Mouse (Mus musculus): ENCODE data around the gene Rrp36. TPM values are rescaled to one million over a fixed set of nuclear protein-coding genes. Genes with fewer than 3 reads are reported as not detected.

The Rrp36 gene
- polyA plus RNA-seq, 1 experiment from 2014 or later, result 44.7 TPM

DNA sequence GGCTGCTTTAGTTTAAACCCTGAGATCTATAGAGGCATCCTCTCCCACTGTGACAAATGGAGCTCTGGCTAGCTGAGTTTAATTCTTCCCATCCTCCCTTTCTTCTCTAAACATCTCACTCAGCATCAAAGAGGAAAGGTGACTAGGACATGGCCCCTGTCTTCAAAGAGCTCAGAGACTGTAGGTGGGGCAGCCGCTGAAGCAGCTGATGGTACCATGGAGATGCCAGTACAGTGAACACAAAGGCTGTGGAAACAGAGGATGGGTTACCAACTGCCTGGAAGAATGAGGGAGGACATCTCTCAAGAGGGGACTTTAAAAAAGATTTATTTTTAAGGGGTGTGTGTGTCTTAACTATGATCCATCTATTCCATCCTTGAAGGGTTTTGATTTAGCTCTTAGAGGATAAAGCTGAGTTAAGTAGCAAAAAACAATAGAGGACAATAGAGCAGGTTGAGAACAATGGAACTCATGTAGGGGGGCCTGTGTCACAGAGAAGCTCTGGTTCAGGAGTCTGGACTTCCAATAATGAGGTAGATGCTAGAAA, 20.4 kb upstream of the Rrp36 start:
- DNase-seq (ENCODE audit: low spot score) (no peak), ATAC-seq (ENCODE audit: low FRiP score) (no peak)
- Histone ChIP-seq H3K27me3 (ENCODE audit: control insufficient read depth, insufficient read depth, low read length) (no peaks in the 10 kb centered on the region), H3K9ac (no peak overlapping the region), H3K4me2 (replicated peaks) (no peak overlapping the region), H3K36me3 (replicated peaks; ENCODE audit: control insufficient read depth, insufficient read depth) (peaks cover 31% of the 10 kb centered on the region; the same call in 1 of the 2 replicates), H3K4me1 (replicated peaks; ENCODE audit: control insufficient read depth, insufficient read depth, low read length) (no peaks in the 10 kb centered on the region), H3K27ac (no peak overlapping the region), H3K4me3 (replicated peaks; ENCODE audit: low read length) (no peak overlapping the region), H3K9me3 (ENCODE audit: control insufficient read depth, low read length) (no peaks in the 10 kb centered on the region)
- 82% methylated on average over 1 of the region's 1 CpGs for WGBS

DNA sequence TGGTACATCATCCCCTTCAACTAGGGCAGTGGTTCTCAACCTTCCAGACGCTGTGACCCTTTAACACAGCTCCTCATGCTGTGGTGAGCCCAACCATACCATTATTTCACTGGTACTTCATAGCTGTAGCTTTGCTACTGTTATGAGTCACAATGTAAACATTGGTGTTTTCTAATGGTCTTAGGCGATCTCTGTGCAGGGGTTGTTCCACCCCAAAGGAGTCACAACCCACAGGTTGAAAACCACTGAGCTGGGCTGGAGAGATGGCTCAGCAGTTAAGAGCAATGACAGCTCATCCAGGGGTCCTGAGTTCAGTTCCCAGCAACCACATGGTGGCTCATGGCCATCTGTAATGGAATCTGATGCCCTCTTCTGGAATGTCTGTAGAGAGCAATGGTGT, 17.2 kb upstream of the Rrp36 start:
- no peaks in the 10 kb centered on the region for H3K27me3 ChIP-seq (ENCODE audit: control insufficient read depth, insufficient read depth, low read length)
- H3K4me3 ChIP-seq (replicated peaks; ENCODE audit: low read length), result no peak overlapping the region
- no peak overlapping the region for H3K4me2 ChIP-seq (replicated peaks)
- no peak overlapping the region for H3K9ac ChIP-seq
- 90% methylated on average over 2 of the region's 2 CpGs for WGBS
- H3K9me3 ChIP-seq (ENCODE audit: control insufficient read depth, low read length), result no peaks in the 10 kb centered on the region
- no peak overlapping the region for H3K27ac ChIP-seq
- no peak for DNase-seq (ENCODE audit: low spot score)
- H3K36me3 ChIP-seq (replicated peaks; ENCODE audit: control insufficient read depth, insufficient read depth), result peaks cover 28% of the 10 kb centered on the region
- ATAC-seq (ENCODE audit: low FRiP score), result no peak
- H3K4me1 ChIP-seq (replicated peaks; ENCODE audit: control insufficient read depth, insufficient read depth, low read length), result no peaks in the 10 kb centered on the region

DNA sequence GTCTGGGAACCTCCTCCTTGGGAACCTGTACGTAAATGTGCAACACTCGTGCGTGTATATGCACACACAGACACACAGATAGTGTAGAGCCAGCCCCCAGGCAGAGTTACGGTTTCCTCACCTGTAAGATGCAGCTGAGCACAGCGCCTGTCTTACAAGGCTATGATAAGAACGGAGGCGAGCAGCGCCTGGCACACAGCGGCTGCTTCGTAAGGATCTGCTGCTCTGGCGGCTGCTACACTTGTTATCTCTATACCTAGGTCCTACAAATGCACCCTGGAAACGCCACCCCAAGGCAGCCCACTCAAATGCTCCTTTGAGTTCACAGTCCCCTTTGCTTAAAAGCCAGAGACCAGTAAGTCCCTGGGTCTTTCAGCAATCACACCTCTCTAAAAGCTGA, 16.5 kb upstream of the Rrp36 start:
- H3K4me2 ChIP-seq (replicated peaks), result no peak overlapping the region
- H3K4me1 ChIP-seq (replicated peaks; ENCODE audit: control insufficient read depth, insufficient read depth, low read length), result no peaks in the 10 kb centered on the region
- H3K4me3 ChIP-seq (replicated peaks; ENCODE audit: low read length), result no peak overlapping the region
- 96% methylated on average over 12 of the region's 12 CpGs for WGBS
- H3K9me3 ChIP-seq (ENCODE audit: control insufficient read depth, low read length), result no peaks in the 10 kb centered on the region
- no peaks in the 10 kb centered on the region for H3K27me3 ChIP-seq (ENCODE audit: control insufficient read depth, insufficient read depth, low read length)
- H3K9ac ChIP-seq, result no peak overlapping the region
- H3K27ac ChIP-seq, result no peak overlapping the region
- ATAC-seq (ENCODE audit: low FRiP score) (no peak), DNase-seq (ENCODE audit: low spot score) (no peak)
- H3K36me3 ChIP-seq (replicated peaks; ENCODE audit: control insufficient read depth, insufficient read depth), result peaks cover 31% of the 10 kb centered on the region

DNA sequence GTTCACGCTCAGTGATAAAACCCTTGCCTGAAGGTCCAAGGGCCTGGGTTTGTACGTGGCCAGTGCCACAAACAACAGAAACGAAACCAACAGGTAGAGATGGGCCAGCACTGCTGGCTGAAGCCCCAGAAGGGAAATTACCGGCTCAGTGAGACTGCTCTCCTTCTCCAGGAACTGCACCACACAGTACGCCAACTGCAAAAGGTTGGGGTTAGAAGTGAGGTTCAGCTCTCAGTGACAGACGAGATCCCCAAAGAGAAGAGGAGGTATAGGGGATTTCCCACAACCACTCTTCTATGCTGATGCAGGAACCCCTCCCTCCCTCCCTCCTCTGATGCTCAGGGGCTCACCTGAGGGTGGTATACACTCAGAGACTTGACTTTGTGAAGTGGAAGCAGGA, 11.8 kb upstream of the Rrp36 start:
- Histone ChIP-seq H3K4me2 (replicated peaks) (no peak overlapping the region), H3K4me3 (replicated peaks; ENCODE audit: low read length) (no peak overlapping the region), H3K27me3 (ENCODE audit: control insufficient read depth, insufficient read depth, low read length) (no peaks in the 10 kb centered on the region), H3K9me3 (ENCODE audit: control insufficient read depth, low read length) (no peaks in the 10 kb centered on the region), H3K36me3 (replicated peaks; ENCODE audit: control insufficient read depth, insufficient read depth) (peaks cover 53% of the 10 kb centered on the region), H3K9ac (no peak overlapping the region), H3K27ac (no peak overlapping the region), H3K4me1 (replicated peaks; ENCODE audit: control insufficient read depth, insufficient read depth, low read length) (peaks cover 8% of the 10 kb centered on the region; the same call in 1 of the 2 replicates)
- 93% methylated on average over 6 of the region's 6 CpGs for WGBS
- ATAC-seq (ENCODE audit: low FRiP score) (no peak), DNase-seq (ENCODE audit: low spot score) (no peak)

DNA sequence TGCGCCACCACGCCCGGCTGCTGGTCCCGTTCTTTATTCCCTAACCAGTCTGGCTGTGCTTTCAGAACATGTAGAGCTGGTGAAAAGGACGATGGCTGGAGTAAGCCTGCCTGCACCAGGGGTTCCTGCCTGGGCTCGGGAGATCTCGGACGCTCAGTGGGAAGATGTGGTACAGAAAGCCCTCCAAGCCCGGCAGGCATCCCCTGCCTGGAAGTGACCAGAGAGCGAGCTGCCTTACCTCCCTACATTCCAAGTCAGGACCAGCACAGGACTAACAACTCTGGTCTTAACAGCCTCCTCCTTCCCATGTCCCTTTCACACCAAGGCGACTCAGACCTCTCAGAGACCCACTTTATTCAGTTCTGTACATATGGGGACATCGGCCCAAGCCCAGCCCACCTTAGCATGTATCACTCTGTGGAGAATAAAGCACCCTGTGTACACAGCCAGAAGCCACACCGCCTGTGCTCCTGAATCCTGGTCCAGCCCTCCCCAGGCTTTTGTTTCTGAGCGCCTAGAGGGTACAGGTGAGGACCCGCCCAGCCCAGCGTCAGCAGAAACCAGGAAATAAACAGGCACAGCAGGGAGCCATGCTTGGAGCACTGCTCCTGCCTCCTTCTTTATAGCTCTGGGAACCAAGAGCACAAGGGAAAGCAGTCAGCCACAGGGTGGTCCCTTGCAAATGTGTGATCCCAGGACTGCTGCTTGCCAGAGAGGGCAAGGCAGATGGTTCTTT, 8.7 kb upstream of the Rrp36 start:
- Histone ChIP-seq H3K9ac (no peak overlapping the region), H3K27me3 (ENCODE audit: control insufficient read depth, insufficient read depth, low read length) (no peaks in the 10 kb centered on the region), H3K4me1 (replicated peaks; ENCODE audit: control insufficient read depth, insufficient read depth, low read length) (peaks cover 22% of the 10 kb centered on the region), H3K4me3 (replicated peaks; ENCODE audit: low read length) (no peak overlapping the region), H3K27ac (no peak overlapping the region), H3K36me3 (replicated peaks; ENCODE audit: control insufficient read depth, insufficient read depth) (peaks cover 56% of the 10 kb centered on the region), H3K9me3 (ENCODE audit: control insufficient read depth, low read length) (no peaks in the 10 kb centered on the region), H3K4me2 (replicated peaks) (no peak overlapping the region)
- 80% methylated on average over 16 of the region's 16 CpGs for WGBS
- ATAC-seq (ENCODE audit: low FRiP score), result no peak
- no peak for DNase-seq (ENCODE audit: low spot score)

DNA sequence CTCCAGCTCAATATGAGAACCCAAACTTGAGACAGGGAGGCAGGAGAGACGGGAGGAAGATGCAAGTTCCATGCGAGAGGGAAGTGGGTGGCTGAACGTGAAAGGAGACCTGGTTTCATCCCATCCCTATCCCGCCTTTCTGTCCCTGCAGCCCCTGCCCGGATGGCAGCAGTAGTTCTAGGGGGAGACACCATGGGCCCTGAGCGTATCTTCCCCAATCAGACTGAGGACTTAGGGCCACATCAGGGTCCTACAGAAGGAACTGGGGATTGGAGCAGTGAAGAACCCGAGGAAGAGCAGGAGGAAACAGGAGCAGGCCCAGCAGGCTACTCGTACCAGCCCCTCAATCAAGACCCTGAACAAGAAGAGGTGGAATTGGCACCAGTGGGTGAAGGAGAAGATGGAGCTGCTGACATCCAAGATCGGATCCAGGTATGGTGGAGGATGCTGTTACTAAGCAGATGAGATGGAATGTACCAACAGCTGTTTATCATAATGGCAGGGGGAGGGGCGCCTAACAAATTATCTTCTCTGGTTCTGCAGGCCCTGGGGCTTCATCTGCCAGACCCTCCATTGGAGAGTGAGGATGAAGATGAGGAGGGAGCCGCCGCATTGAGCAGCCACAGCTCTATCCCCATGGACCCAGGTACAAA, 7.4 kb upstream of the Rrp36 start:
- Histone ChIP-seq H3K4me2 (replicated peaks) (peak overlapping the region; percentile 91), H3K36me3 (replicated peaks; ENCODE audit: control insufficient read depth, insufficient read depth) (peaks cover 55% of the 10 kb centered on the region), H3K9ac (peak overlapping the region; percentile 73), H3K4me1 (replicated peaks; ENCODE audit: control insufficient read depth, insufficient read depth, low read length) (peaks cover 22% of the 10 kb centered on the region), H3K27ac (peak overlapping the region; percentile 71), H3K9me3 (ENCODE audit: control insufficient read depth, low read length) (no peaks in the 10 kb centered on the region), H3K27me3 (ENCODE audit: control insufficient read depth, insufficient read depth, low read length) (no peaks in the 10 kb centered on the region), H3K4me3 (replicated peaks; ENCODE audit: low read length) (peak overlapping the region; percentile 91)
- DNase-seq (ENCODE audit: low spot score), result no peak
- no peak for ATAC-seq (ENCODE audit: low FRiP score)
- WGBS, result 25% methylated on average over 12 of the region's 12 CpGs

DNA sequence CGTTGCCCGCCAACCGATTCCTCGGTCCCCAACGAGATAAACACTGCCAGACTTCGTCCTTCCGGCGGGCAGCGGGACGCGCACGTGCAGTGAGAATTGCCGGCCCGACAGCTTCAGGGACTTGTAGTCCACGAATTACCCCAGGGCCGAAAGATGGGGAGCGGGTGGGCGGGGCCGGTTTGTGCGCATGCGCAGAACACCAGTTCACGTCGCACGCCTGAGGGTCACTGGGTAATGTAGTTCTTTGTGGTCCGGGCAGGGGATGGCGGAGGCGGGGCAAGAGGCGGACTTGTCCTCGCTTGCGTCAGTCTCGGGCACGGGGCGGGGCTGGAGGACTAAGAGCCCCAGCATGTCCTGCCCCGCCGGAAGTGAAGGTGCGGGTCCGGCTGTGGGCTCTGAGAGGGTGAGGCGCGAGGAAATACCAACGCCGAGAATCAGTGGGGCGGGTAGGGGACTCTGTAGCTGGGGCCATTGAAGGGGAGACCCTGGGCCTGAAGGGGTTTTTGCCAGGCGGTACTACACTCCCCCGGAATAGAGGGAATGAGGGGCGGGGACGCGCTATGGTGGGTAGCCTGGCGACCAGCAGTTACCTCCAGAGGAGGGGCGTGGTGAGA, 6.7 kb upstream of the Rrp36 start, which contains the start of gene Klhdc3:
Gene Klhdc3 (minus strand): TSS at position 155 of the 614 bp plus-strand sequence.
- Histone ChIP-seq H3K4me3 (replicated peaks; ENCODE audit: low read length) (peak within 1 kb of the TSS; percentile 91), H3K4me2 (replicated peaks) (peak within 1 kb of the TSS; percentile 91), H3K9ac (peak within 1 kb of the TSS; percentile 75), H3K9me3 (ENCODE audit: control insufficient read depth, low read length) (no peaks in the 10 kb centered on the region), H3K4me1 (replicated peaks; ENCODE audit: control insufficient read depth, insufficient read depth, low read length) (peaks cover 22% of the 10 kb centered on the region), H3K27ac (peak within 1 kb of the TSS; percentile 84), H3K36me3 (replicated peaks; ENCODE audit: control insufficient read depth, insufficient read depth) (peaks cover 55% of the 10 kb centered on the region), H3K27me3 (ENCODE audit: control insufficient read depth, insufficient read depth, low read length) (no peaks in the 10 kb centered on the region)
- peak; percentile 96 for DNase-seq (ENCODE audit: low spot score)
- peak; percentile 97 for ATAC-seq (ENCODE audit: low FRiP score)
- WGBS, result under 1% methylated on average over 49 of the region's 49 CpGs

DNA sequence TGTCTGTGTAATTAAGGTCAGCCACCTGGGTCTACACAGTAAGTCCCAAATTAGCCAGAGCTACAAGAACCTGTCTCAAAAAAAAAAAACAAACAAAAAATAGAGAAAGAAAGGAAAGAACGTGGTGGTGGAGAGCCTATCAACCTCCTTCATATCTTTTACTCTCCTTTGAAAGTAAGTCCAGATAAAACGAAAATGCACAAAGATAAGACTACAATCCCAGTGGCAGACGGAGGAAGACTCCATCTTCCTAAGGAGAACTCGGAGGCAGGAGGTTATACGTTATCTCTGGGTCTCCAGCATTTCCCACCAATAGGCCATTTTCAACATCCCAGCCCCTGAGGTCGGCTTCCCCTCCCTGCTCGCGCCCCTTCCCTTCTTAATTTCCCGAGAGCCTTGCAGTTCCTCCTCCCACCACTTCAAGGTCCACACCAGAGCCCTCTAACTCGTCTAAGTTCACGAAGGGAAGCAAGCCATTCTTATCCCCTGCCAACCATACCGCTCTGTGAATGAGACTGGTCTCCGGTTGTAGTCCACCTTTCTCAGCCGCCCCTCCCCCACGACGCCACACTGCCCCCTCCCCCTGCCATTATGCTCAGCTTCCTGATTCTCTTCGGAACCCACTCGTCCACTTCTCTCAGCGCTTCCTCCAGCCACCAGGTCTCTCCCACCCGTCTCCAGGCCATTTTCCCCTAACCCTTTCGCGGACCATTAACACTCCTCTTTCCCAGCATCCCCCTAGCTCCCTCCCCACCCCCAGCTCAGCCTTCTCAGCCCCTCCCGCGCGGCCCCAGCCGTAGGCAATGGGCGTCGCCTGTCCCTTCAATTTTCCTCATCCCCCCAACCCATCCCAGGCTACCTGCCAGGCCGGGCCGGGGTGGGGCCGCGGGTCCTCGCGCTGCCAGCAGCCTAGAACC, 5.9 kb upstream of the Rrp36 start:
- peak overlapping the region; percentile 75 for H3K9ac ChIP-seq
- DNase-seq (ENCODE audit: low spot score), result peak; percentile 53
- no peaks in the 10 kb centered on the region for H3K9me3 ChIP-seq (ENCODE audit: control insufficient read depth, low read length)
- peak overlapping the region; percentile 91 for H3K4me2 ChIP-seq (replicated peaks)
- peak; percentile 11 for ATAC-seq (ENCODE audit: low FRiP score)
- peak overlapping the region; percentile 91 for H3K4me3 ChIP-seq (replicated peaks; ENCODE audit: low read length)
- H3K27me3 ChIP-seq (ENCODE audit: control insufficient read depth, insufficient read depth, low read length), result no peaks in the 10 kb centered on the region
- peaks cover 55% of the 10 kb centered on the region for H3K36me3 ChIP-seq (replicated peaks; ENCODE audit: control insufficient read depth, insufficient read depth)
- peak overlapping the region; percentile 84 for H3K27ac ChIP-seq
- WGBS, result 1% methylated on average over 34 of the region's 34 CpGs
- H3K4me1 ChIP-seq (replicated peaks; ENCODE audit: control insufficient read depth, insufficient read depth, low read length), result peaks cover 22% of the 10 kb centered on the region

Data from hindbrain, embryonic 14.5 days (tissue).